Mouse (Mus musculus): Measurements from ENCODE around the gene Xpo5.
A peak's percentile ranks its signal among the peaks of the same experiment; 100 is the strongest.

The Xpo5 gene

DNA sequence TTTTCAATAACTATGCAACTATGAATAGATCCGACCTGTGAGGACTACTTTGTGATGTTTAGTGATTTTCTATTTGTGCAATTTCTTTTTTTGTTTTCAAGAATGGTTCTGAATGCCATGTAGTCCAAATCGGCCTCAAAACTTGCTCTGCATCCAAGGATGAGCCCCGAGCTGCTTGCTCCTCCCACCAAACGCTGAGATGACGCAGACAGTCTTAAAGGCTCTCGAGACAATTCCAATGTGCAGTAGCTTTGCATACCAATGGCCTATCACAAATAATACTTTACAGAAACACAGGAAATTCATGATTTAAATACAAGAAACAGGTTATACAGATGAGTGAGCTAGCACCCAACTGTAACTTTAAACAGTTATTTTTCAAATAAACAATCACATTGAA, 1.4 kb upstream of the Xpo5 start:
- DNase-seq (ENCODE audit: low read depth, low spot score) = no peak

- peak; percentile 2 for DNase-seq (ENCODE audit: low read depth, low spot score)
Observed at GRCm38 (mm10) chr17:46203078-46203477, 496 bp downstream of the Xpo5 start.

- DNase-seq (ENCODE audit: low read depth, low spot score) = no peak
Observed at GRCm38 (mm10) chr17:46206676-46207075, 4.1 kb downstream of the Xpo5 start.

DNA sequence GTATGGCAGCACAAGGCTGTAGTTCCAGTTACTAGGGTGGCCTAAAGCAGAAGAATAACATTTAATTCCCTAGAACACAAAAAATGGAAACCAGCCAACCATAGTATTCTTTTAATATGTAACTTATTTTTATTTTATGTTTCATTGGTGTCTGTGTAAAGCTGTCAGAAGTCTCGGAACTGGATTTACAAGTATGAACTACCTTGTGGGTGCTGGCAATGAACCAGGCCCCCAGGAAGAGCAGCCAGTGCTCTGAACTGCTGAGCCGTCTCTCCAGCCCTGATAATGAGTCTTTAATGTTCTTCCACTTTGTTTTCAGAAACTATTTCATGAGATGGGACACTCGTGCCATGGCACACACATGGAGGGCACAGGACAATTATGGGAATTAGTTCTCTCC, 8.0 kb downstream of the Xpo5 start:
- DNase-seq (ENCODE audit: low read depth, low spot score) = no peak

GRCm38 (mm10) chr17:46221601-46222000, 19.0 kb downstream of the Xpo5 start:
- DNase-seq (ENCODE audit: low read depth, low spot score) = no peak

- DNase-seq (ENCODE audit: low read depth, low spot score) = no peak
Observed at GRCm38 (mm10) chr17:46227576-46227975, 25.0 kb downstream of the Xpo5 start.

GRCm38 (mm10) chr17:46236067-46236466, 33.5 kb downstream of the Xpo5 start:
- DNase-seq (ENCODE audit: low read depth, low spot score) = no peak

GRCm38 (mm10) chr17:46237079-46237478, 34.5 kb downstream of the Xpo5 start:
- no peak for DNase-seq (ENCODE audit: low read depth, low spot score)

DNA sequence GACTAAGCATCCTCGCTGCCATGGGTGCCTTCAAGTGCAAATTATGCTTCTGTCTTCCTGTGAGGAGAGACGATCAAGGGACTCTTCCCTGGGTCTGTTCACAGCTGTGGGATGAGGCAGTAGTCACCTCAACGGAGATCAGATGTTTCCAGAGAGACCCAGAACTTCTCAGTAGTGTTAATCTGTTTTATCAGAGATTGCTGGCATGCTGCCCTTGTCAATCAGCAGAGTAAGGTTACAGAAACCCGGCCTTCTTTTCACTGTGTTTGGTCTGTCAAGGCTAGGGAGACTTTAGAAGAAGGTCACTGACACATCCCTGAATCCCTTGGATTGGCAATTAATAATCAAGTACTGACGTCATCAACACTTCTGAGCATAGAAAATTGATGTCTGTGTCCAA, 34.9 kb downstream of the Xpo5 start:
- no peak for DNase-seq (ENCODE audit: low read depth, low spot score)

DNA sequence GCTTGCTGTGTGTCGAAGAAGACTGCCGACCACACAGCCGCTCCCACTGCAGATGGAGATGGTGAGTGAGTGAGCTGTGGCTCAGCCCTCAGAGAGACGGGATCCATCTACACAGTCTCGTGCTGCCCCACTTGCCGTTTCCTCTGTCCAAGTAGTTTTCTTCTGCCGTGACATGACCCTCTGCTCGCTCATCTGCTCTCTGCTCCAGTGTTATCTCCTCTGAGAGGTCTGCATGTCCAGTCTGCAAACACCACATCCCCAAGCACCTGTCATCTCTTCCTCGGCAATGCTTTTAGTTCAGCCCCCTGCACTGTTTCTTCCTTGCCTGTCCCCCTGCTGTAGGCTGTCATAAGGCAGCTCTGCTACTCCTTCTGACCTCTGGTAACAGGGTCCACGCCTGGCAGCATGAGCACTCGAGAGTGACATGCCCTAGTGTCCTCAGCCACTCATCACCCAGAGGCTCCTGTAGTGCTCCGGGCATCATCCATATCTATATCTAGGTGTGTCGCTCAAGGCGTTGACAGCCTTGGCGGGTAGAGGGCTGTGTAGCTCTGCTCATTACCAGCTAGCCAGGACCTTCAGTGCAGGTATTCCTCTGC, 37.0 kb downstream of the Xpo5 start:
- DNase-seq (ENCODE audit: low read depth, low spot score) = no peak

DNA sequence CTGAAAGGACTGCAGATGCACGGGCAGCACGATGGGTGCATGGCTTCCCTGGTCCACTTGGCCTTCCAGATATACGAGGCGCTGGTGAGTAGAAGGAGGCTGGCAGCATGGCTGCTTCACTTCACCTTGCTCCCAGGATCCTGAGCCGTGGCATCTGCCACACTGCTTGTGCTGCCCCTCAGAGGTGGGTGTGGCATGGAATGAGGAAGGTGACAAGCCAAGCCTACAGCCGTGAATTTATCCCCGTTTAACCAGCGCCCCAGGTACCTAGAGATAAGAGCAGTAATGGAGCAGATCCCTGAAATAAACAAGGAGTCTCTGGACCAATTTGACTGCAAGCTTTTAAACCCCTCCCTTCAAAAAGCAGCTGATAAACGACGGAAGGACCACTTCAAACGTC, 38.9 kb downstream of the Xpo5 start:
- no peak for DNase-seq (ENCODE audit: low read depth, low spot score)

DNA sequence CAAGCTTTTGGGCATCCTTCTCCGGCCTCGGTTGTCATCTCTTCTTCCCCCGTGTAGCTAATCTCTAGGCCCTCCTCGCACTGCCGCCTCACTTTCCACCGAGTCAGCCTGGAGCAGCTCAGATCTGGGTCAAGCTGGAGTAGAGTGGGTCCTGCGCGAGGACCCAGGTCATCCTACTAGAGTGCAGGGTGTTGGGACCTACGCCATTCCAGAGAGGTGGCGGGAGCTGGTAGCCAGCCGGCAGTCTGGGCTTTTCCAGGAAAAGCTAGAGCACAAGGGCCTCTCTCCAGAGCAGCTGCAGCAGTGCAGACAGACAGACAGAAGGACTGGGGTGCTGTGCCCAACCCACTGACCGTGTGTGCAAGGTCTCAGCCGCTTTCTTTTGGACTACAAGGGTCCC, 39.7 kb downstream of the Xpo5 start:
- DNase-seq (ENCODE audit: low read depth, low spot score) = no peak

DNA sequence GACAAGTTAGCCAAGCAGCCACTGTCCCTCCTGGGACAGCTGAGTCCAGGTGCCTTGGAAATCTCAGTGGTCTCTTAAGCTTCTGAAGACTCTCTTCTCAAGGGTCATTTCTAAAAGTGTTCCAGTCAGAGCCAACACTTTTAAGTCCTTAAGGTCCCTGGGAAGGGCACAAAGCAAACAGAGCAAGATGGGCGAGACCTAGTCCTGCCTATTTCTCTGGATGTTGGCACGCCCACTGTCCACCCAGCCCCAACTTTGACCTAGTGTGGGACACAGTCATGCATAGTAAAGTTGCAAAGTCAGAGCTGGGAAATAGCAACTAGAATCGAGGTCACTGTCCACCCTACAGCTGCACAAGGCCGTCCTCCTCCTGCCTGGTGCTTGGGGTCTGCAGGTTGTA, 40.4 kb downstream of the Xpo5 start:
- DNase-seq (ENCODE audit: low read depth, low spot score) = no peak

DNA sequence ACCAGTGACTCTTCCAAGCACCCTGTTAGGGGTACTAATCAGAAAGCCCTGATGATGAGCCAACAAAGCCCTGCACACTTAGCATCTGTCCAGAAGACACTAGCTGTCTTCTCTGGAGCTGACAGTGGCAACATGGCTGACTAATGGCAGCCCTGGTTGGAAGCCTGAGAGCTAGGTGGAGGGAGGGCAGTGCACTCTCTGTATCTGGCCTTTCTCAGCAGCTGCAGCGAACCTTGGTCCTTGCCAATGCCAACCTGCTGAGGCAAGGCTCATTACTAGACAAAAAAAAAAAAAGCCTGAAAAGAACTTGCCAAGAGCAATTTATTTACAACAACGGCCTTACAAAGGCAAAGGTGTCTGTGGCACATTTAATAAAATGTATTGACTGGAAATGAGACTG, 41.0 kb downstream of the Xpo5 start:
- no peak for DNase-seq (ENCODE audit: low read depth, low spot score)

GRCm38 (mm10) chr17:46244579-46244978, 42.0 kb downstream of the Xpo5 start:
- DNase-seq (ENCODE audit: low read depth, low spot score) = no peak

DNA sequence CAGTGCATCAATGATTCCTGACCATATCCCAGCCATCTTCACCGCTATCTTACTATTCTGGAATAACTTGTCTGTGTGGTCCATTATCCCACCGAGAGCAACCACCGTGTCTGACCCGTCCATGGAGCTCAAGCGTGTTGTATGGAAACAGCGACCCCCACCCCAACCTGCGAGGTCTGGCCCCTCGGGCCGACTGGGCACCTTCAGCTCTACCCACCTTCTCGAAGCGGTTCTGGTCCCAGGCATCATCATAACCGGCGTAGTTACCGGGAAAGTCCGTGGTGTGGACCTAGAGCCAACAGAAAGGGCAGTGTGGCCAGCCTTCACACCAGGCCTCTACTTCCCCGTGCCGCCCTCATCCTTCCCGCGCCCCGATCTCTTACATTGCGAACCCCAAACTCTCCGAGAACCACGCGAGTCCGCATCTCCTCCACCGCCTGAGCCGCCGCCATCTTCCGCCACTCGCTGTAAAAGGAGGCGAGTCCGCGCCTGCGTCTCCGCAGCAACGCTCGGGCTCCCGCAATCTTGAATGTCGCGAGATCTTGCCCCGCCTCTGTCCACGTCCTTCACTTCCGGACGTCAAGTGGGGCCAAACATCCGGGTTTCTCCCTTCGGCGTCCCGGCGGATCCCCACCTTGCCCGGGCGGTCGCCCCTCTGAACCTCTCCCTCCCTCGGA, 45.1 kb downstream of the Xpo5 start, which contains the start of the genes Polr1c and Yipf3:
Gene Polr1c, minus strand, starts transcription at position 543 of the 677 bp plus-strand sequence.
Gene Yipf3, plus strand, starts transcription at position 569 of the 677 bp plus-strand sequence.
- DNase-seq (ENCODE audit: low read depth, low spot score) = peak; percentile 89

- no peak for DNase-seq (ENCODE audit: low read depth, low spot score)
Observed at GRCm38 (mm10) chr17:46248189-46248522, 45.6 kb downstream of the Xpo5 start.

DNA sequence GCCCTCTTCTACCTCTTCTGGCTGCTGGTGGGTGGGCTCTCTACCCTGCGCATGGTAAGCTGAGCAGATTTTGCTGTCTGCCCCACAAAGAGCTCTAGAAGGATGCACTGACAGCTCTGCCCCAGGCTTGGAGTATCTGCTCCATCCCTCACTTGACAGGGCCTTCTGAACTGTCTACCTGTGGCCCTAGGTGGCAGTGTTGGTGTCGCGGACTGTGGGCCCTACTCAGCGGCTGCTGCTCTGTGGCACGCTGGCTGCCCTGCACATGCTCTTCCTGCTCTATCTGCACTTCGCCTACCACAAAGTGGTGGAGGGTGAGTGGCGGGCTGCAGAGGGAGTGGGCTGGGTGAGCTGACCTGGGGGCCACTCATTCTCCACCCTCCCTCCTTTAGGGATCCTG, 48.6 kb downstream of the Xpo5 start:
- no peak for DNase-seq (ENCODE audit: low read depth, low spot score)

GRCm38 (mm10) chr17:46252571-46253451, 50.2 kb downstream of the Xpo5 start:
- DNase-seq (ENCODE audit: low read depth, low spot score) = no peak

DNA sequence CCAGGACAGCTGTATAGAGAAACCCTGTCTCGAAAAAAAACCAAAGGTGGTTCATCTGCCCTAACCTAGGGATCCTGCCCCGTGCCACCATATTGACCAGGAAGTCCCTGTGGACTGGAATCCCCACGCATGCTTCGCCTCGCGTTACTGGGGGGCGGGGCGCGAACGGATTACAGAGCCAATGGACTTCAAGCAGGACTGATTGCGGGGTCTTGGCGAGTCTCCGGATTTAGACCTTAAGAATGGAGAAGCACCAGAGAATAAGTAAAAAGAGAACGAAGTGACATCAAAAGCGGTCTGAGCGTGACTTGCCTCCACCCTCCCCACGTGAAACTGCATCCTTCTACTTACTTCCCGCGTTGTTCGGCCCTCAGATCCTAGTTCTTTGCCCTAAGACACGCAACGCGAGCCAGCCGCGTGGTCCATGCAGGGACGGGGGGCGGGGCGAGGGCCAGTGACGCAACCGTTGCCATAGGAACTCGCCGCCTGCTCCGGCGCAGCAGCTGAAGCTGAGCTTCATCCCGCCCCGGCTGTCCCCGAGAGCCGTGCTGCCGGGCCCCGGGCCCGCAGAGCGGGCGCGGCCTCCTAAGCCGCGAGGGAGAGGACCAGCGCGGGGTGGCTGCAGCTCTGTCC, 51.0 kb downstream of the Xpo5 start, which contains the start of gene Lrrc73:
Gene Lrrc73, plus strand, starts transcription at position 80 of the 633 bp plus-strand sequence.
- DNase-seq (ENCODE audit: low read depth, low spot score) = peak; percentile 81

DNA sequence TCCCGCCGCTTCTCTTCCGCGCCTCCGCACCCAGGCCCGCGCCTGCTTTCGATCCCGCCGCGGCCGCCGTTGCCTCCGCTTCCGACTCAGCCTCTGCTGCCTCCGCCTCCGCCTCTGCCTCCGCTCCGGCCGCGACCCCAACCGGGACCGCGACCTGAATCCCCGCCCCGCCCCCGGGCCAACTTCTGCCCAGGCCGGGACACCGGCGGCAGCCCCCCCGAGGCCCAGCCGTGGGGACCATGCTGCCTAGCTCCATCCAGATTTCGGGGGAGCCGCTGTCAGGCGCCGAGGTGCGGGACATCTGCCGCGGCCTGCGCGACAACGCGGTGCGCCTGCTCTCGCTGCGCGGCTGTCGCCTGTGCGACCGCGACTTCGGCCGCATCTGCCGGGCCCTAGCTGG, 51.5 kb downstream of the Xpo5 start:
- peak; percentile 24 for DNase-seq (ENCODE audit: low read depth, low spot score)

DNA sequence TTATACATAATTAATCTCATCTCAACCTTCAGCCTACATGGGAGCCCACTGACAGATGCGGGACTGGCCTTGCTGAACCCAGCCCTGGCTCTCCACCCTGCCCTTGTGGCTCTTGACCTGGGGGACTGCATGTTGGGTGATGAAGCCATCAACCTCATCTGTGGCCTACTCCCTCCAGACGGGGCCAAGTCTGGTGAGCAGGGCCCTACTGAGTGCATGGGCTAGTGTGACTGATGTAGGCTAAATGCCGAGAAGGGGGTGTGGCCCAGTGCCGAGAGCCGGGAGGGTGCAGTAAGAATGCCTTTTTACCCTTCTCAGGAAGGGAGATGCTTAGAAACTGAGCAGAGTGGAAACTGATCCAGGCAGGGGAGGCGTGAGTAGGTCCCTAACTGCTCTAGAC, 52.6 kb downstream of the Xpo5 start:
- no peak for DNase-seq (ENCODE audit: low read depth, low spot score)
